Mouse (Mus musculus) hindbrain, embryonic 13.5 days (tissue): ENCODE data around the gene Tgif2lx1. TPM values are rescaled to one million over a fixed set of nuclear protein-coding genes. Genes with fewer than 3 reads are reported as not detected.
"Not testable (repeated sequence)": the region's sequence is repeated elsewhere in the genome, so short reads cannot be mapped to it uniquely, and the experiment has no call there.

Experiments used
- ATAC-seq: fragments of 200-750 bp; cut with Nextera tagmentation; 2 replicates; pipeline ENCODE4 v1.8.0; 2017; ENCODE audit warnings: moderate TSS enrichment; ENCODE audit not compliant: low FRiP score
- H3K27ac ChIP-seq: fragments of 300-500 bp; sonication (generic); 2 replicates; pipeline ENCODE4 v1.5.1; 2015; ENCODE audit warnings: inconsistent platforms, mild to moderate bottlenecking, moderate library complexity
- H3K27me3 ChIP-seq: fragments of 300-500 bp; sonication (generic); 2 replicates; pipeline ENCODE4 v1.6.1; 2015; ENCODE audit warnings: mild to moderate bottlenecking, inconsistent platforms
- H3K36me3 ChIP-seq: fragments of 300-500 bp; sonication (generic); 2 replicates; pipeline ENCODE4 v1.6.1; 2015; ENCODE audit warnings: mild to moderate bottlenecking, inconsistent platforms
- H3K4me1 ChIP-seq: fragments of 300-500 bp; sonication (generic); replicated peaks from 2 replicates; pipeline ENCODE4 v1.6.1; 2015; ENCODE audit warnings: inconsistent platforms
- H3K4me2 ChIP-seq: fragments of 300-500 bp; sonication (generic); 2 replicates; pipeline ENCODE4 v1.6.1; 2015; ENCODE audit warnings: inconsistent platforms, mild to moderate bottlenecking, moderate library complexity
- H3K4me3 ChIP-seq: fragments of 300-500 bp; sonication (generic); 2 replicates; pipeline ENCODE4 v1.5.1; 2015; ENCODE audit warnings: mild to moderate bottlenecking, inconsistent platforms
- H3K9ac ChIP-seq: fragments of 300-500 bp; sonication (generic); 2 replicates; pipeline ENCODE4 v1.6.1; 2015; ENCODE audit warnings: mild to moderate bottlenecking, inconsistent platforms
- H3K9me3 ChIP-seq: fragments of 300-500 bp; sonication (generic); 2 replicates; pipeline ENCODE4 v1.6.1; 2016; ENCODE audit warnings: inconsistent platforms
- WGBS: fragments of 180-500 bp; shearing (Covaris S2); methylation state at CpG from one replicate; pipeline ENCODE4 v1.1.7; 2015; 5-methylcytosine and 5-hydroxymethylcytosine counted together
- polyA plus RNA-seq: library from polyadenylated mRNA; unstranded; fragments of >200 nt; fragmentation: Nextera tagmentation; extraction: Ambion mirVana; gene quantifications from 2 replicates; pipeline ENCODE4 v1.2.1, GENCODE M21; 2015

The Tgif2lx1 gene
- polyA plus RNA-seq, result not detected in 2 replicates

DNA sequence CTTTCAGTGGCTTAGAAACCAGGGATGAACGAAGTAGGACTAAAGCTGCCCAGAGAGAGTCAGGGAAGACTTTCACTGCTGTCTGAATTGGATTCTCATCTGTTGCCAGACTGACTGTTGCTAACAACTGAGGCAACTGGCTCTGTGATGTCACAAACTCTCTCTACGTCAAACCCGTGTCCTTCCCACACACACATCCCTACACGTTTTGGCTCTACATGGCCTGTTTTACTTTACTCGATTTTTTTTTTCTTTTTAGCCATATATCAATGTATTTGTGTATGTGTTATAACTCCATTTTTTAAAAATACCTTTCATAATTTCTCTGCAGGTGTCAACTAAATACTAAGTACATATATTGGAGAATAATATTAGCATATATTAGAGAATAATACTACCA lies at the start of gene Tgif2lx1:
Gene Tgif2lx1 (minus strand): TSS at position 101 of the 400 bp plus-strand sequence.
- H3K4me3 ChIP-seq, H3K27me3 ChIP-seq, H3K4me2 ChIP-seq, ATAC-seq, H3K36me3 ChIP-seq, H3K27ac ChIP-seq, H3K9me3 ChIP-seq, H3K4me1 ChIP-seq, H3K9ac ChIP-seq: not testable (repeated sequence)
- WGBS, result no CpG with 5 or more reads among the region's 5 CpGs

Other genes starting within 250 kb of the Tgif2lx1 start
- gene Tgif2lx2, start 53.5 kb downstream of the Tgif2lx1 start, polyA plus RNA-seq, result not detected in 2 replicates